Mouse (Mus musculus) adrenal gland, adult 18-20 months (tissue): ENCODE data around the gene Gatb. TPM values are rescaled to one million over a fixed set of nuclear protein-coding genes. Genes with fewer than 3 reads are reported as not detected.
"Not testable (repeated sequence)": the region's sequence is repeated elsewhere in the genome, so short reads cannot be mapped to it uniquely, and the experiment has no call there.

ENCODE experiments used
- DNase-seq, 2 experiments: peaks; one replicate each; pipeline ENCODE4 v3.0.0; 2021 to 2022; ENCODE audit warnings: low spot score in 2 of 2
- long read RNA-seq, 2 experiments: library from polyadenylated mRNA; stranded (forward); transcript quantifications; one replicate each; pipeline ENCODE4 v2.0.0; 2021
- total RNA-seq, 2 experiments: library from RNA; stranded (reverse); gene quantifications; 1 replicate in 1 of 2; 2 replicates in 1 of 2; pipeline ENCODE4 v1.2.3; 2021

The Gatb gene
- 10 to 100 TPM; 47.1 to 52.0 TPM for total RNA-seq
- long read RNA-seq, experiment 1, transcript Gatb-204 (13 exons, 3,469 nt): major isoform, 39 of 46 reads
- long read RNA-seq, experiment 1, partial matches to known transcripts: 0 of 46 reads
- long read RNA-seq, experiment 1, other reads (novel, unspliced or antisense): 7 of 46 reads
- long read RNA-seq, experiment 2, transcript Gatb-204 (13 exons, 3,469 nt): major isoform, 112 of 139 reads
- long read RNA-seq, experiment 2, partial matches to known transcripts: 1 of 139 reads
- long read RNA-seq, experiment 2, other reads (novel, unspliced or antisense): 24 of 139 reads

GRCm38 (mm10) chr3:85573864-85574830 is at the start of gene Gatb:
Gene Gatb (plus strand): TSS chr3:85574119.
- DNase-seq: peak; percentile 98

GRCm38 (mm10) chr3:85530601-85531161 is 43.2 kb upstream of the Gatb start:
- no peak for DNase-seq

- no peak for DNase-seq
Observed at GRCm38 (mm10) chr3:85532376-85532775, 41.5 kb upstream of the Gatb start.

GRCm38 (mm10) chr3:85535042-85535441 is 38.9 kb upstream of the Gatb start:
- no peak for DNase-seq

- no peak for DNase-seq
Observed at GRCm38 (mm10) chr3:85535621-85536520, 38.0 kb upstream of the Gatb start.

GRCm38 (mm10) chr3:85542765-85543164 is 31.2 kb upstream of the Gatb start:
- DNase-seq: no peak

- DNase-seq: no peak
Observed at GRCm38 (mm10) chr3:85543652-85544051, 30.3 kb upstream of the Gatb start.

- no peak for DNase-seq
Observed at GRCm38 (mm10) chr3:85550312-85550711, 23.6 kb upstream of the Gatb start.

GRCm38 (mm10) chr3:85551352-85551751 is 22.6 kb upstream of the Gatb start:
- DNase-seq: no peak

- DNase-seq: no peak
Observed at GRCm38 (mm10) chr3:85553731-85554277, 20.1 kb upstream of the Gatb start.

- DNase-seq: no peak
Observed at GRCm38 (mm10) chr3:85564603-85565002, 9.3 kb upstream of the Gatb start.

- peak in 1 of 2 experiments; percentile 29 for DNase-seq
Observed at GRCm38 (mm10) chr3:85571276-85571675, 2.6 kb upstream of the Gatb start.

- DNase-seq: not testable (repeated sequence)
Observed at GRCm38 (mm10) chr3:85572502-85572901, 1.4 kb upstream of the Gatb start.

- no peak for DNase-seq
Observed at GRCm38 (mm10) chr3:85573216-85573863, 579 bp upstream of the Gatb start.

- no peak for DNase-seq
Observed at GRCm38 (mm10) chr3:85582726-85583125, 8.8 kb downstream of the Gatb start.

GRCm38 (mm10) chr3:85583194-85583593 is 9.3 kb downstream of the Gatb start:
- DNase-seq: no peak

GRCm38 (mm10) chr3:85584966-85585365 is 11.0 kb downstream of the Gatb start:
- no peak for DNase-seq

GRCm38 (mm10) chr3:85588701-85589100 is 14.8 kb downstream of the Gatb start:
- DNase-seq: no peak

GRCm38 (mm10) chr3:85590090-85590754 is 16.3 kb downstream of the Gatb start:
- no peak for DNase-seq
